Comparison of ENCODE assay signal across 15 mouse cellular contexts in the genomic region with DNA sequence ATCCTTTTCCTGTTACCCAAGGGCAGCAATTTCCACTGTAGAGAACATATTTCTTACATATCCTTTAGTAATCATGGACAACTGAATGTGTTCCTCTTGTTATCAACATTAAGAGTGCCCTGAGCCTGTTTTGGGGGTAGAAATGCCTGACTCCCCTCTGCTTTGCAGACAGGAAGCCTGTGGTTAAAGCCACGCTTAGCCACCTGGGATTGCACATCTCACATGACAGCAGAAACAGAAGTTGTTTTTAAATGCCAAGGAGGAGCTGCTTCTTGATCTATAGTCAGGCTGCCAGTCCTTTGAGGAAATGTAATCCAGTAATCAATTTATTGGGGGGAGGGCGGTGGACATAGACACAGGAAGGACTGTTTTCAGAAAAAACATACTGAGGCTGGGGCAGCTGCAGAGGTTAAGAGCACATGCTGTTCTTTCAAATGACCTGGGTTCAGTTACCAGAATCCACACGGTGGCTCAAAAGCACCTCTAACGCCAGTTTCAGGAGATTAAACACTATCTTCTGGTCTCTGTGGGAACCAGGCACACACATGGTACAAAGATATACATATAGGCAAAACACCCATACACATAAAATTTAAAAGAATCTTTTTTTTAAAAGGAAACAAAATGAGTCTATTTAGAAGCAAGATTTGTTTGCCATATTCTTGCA. TPM values are rescaled to one million over a fixed set of nuclear protein-coding genes. Genes with fewer than 3 reads are reported as not detected.
DNase-seq lines count a peak whose midpoint lies in the region; ATAC-seq and TF ChIP-seq lines count a peak whose summit lies in the region.
"Had no signal": no experiment of that assay in that cellular context is flagged by ENCODE, and none has a peak within 500 bp of the region (broad histone marks: within the 10 kb centered on the region; RNA-seq: fewer than 3 reads in every experiment).

No protein-coding gene starts in this region.

- 12% methylated on average over 4 of the region's 4 CpGs for WGBS in liver, embryonic 15.5 days (ENCODE audit: insufficient replicate concordance)
- WGBS in midbrain, postnatal 0 days = 69% methylated on average over 4 of the region's 4 CpGs

- TF ChIP-seq POLR2A in bone marrow macrophage, adult 2 months (IDR thresholded peaks at IDR 0.05; ENCODE audit: borderline replicate concordance, low read depth, low read length) = no peak

- H3K4me2 ChIP-seq in liver, embryonic 15.5 days = peak overlapping the region; percentile 11; the same call in 1 of the 2 replicates
- H3K4me2 ChIP-seq in midbrain, postnatal 0 days (ENCODE audit: low read depth, low read length, poor library complexity, severe bottlenecking) = no peak overlapping the region
- H3K4me2 ChIP-seq: embryonic facial prominence, embryonic 12.5 days; heart, embryonic 12.5 days had no signal

- H3K9ac ChIP-seq in liver, embryonic 15.5 days = no peak overlapping the region
- H3K9ac ChIP-seq in midbrain, postnatal 0 days (replicated peaks; ENCODE audit: low read length, poor library complexity, severe bottlenecking) = no peak overlapping the region
- H3K9ac ChIP-seq: embryonic facial prominence, embryonic 12.5 days; heart, embryonic 12.5 days had no signal

- no peaks in the 10 kb centered on the region for H3K36me3 ChIP-seq in liver, embryonic 15.5 days (replicated peaks)
- no peaks in the 10 kb centered on the region; the same call in 1 of the 2 replicates for H3K36me3 ChIP-seq in splenic B cell, adult 2 months (ENCODE audit: control insufficient read depth, insufficient read depth, low read length, poor library complexity, severe bottlenecking)
- H3K36me3 ChIP-seq in midbrain, postnatal 0 days (ENCODE audit: insufficient read depth, low read length) = no peaks in the 10 kb centered on the region
- H3K36me3 ChIP-seq: embryonic facial prominence, embryonic 12.5 days; heart, embryonic 12.5 days had no signal

- H3K4me1 ChIP-seq in bone marrow macrophage, adult 2 months (ENCODE audit: control insufficient read depth, insufficient read depth, low read length) = peaks cover 44% of the 10 kb centered on the region
- peaks cover 36% of the 10 kb centered on the region for H3K4me1 ChIP-seq in liver, embryonic 15.5 days (replicated peaks)
- no peaks in the 10 kb centered on the region for H3K4me1 ChIP-seq in midbrain, postnatal 0 days (ENCODE audit: insufficient read depth, low read length)
- H3K4me1 ChIP-seq: embryonic facial prominence, embryonic 12.5 days; heart, embryonic 12.5 days had no signal

- peak overlapping the region; percentile 43 for H3K27ac ChIP-seq in bone marrow macrophage, adult 2 months (ENCODE audit: insufficient read depth, low read depth, low read length)
- H3K27ac ChIP-seq in liver, embryonic 15.5 days (replicated peaks) = peak overlapping the region; percentile 62
- H3K27ac ChIP-seq in midbrain, postnatal 0 days (ENCODE audit: low read depth, low read length) = no peak overlapping the region
- H3K27ac ChIP-seq: embryonic facial prominence, embryonic 12.5 days had no signal

- no peak overlapping the region for H3K4me3 ChIP-seq in bone marrow macrophage, adult 2 months (ENCODE audit: insufficient read depth, low read length)
- H3K4me3 ChIP-seq in liver, embryonic 15.5 days (replicated peaks) = no peak overlapping the region
- H3K4me3 ChIP-seq in midbrain, postnatal 0 days (ENCODE audit: low read depth, low read length) = no peak overlapping the region
- H3K4me3 ChIP-seq: embryonic facial prominence, embryonic 12.5 days; heart, embryonic 12.5 days had no signal

- 0 out of 2 replicates have a peak, but pooled peaks have one; percentile 23 for ATAC-seq in liver, embryonic 15.5 days (ENCODE audit: insufficient read depth)
- ATAC-seq in midbrain, postnatal 0 days (ENCODE audit: low FRiP score) = no peak
- ATAC-seq: Patski had no signal

- no peaks in the 10 kb centered on the region for H3K9me3 ChIP-seq in liver, embryonic 15.5 days (replicated peaks)
- no peaks in the 10 kb centered on the region for H3K9me3 ChIP-seq in midbrain, postnatal 0 days (ENCODE audit: low read length)
- H3K9me3 ChIP-seq: embryonic facial prominence, embryonic 12.5 days; heart, embryonic 12.5 days had no signal

- H3K27me3 ChIP-seq in liver, embryonic 15.5 days = no peaks in the 10 kb centered on the region
- no peaks in the 10 kb centered on the region for H3K27me3 ChIP-seq in splenic B cell, adult 2 months (ENCODE audit: control insufficient read depth, insufficient read depth, low read length, poor library complexity, severe bottlenecking)
- no peaks in the 10 kb centered on the region for H3K27me3 ChIP-seq in midbrain, postnatal 0 days (ENCODE audit: insufficient read depth, low read length)
- H3K27me3 ChIP-seq: embryonic facial prominence, embryonic 12.5 days; heart, embryonic 12.5 days had no signal

- DNase-seq in CD4-positive, CD25-positive, alpha-beta regulatory T cell, adult 2 months (ENCODE audit: low read depth, low spot score) = peak; percentile 60
- peak; percentile 78 for DNase-seq in splenic B cell, adult 2 months (ENCODE audit: low read depth, low spot score)
- no peak for DNase-seq in kidney, postnatal 4 days
- no peak for DNase-seq in midbrain, postnatal 0 days (ENCODE audit: low spot score)
- DNase-seq in frontal cortex, postnatal 14 days (ENCODE audit: low spot score in 2 of 2) = no peak
- DNase-seq in adrenal gland, postnatal 10 days = no peak
- DNase-seq: retina, postnatal 1 day had no signal

- no peak for TF ChIP-seq CTCF in bone marrow macrophage, adult 2 months (IDR thresholded peaks at IDR 0.05; ENCODE audit: low read depth, low read length)
- TF ChIP-seq CTCF in midbrain, postnatal 0 days (IDR thresholded peaks at IDR 0.05) = no peak

RNA-seq across cellular contexts. Expression of a gene that starts 58.0 kb away (rescaled TPM):
- not detected in 2 replicates for polyA plus RNA-seq in bone marrow macrophage, adult 2 months (2012; ENCODE audit: insufficient read depth, insufficient read length, missing spikeins)
- polyA plus RNA-seq in liver, embryonic 15.5 days (2015; fragmentation: Nextera tagmentation; extraction: Ambion mirVana) = not detected in 2 replicates
- total RNA-seq in midbrain, postnatal 0 days (2014; rRNA removed) = not detected in 2 replicates
- not detected in 2 replicates for polyA plus RNA-seq in midbrain, postnatal 0 days (2015; fragmentation: Nextera tagmentation; extraction: Ambion mirVana)
- not detected for total RNA-seq in adrenal gland, postnatal 10 days (2021)
- total RNA-seq: layer of hippocampus, postnatal 10 days; liver, adult 2 months had no signal
- polyA plus RNA-seq: embryonic facial prominence, embryonic 12.5 days; heart, embryonic 12.5 days; intestine, embryonic 14.5 days; liver, adult 2 months; Patski had no signal

Comparison
In these comparisons a context has a peak if more than half of its experiments do, and no peak if none do; other contexts are left out.
1. DNase-seq: peak in CD4-positive, CD25-positive, alpha-beta regulatory T cell, adult 2 months (single experiment) and splenic B cell, adult 2 months (single experiment); none in kidney, postnatal 4 days (0 of 2), midbrain, postnatal 0 days (single experiment), frontal cortex, postnatal 14 days (0 of 2) and adrenal gland, postnatal 10 days (single experiment).